Mouse (Mus musculus): ENCODE measurements at regions not wholly inside any gene's neighbourhood (a gene's known extent, or its start where the extent isn't known, plus 50 kb on each side); places are given as distances from the start of the nearest gene placed in this dataset.

GRCm38 (mm10) chr6:126286201-126286600 is 119.5 kb upstream of the Ntf3 start:
- Histone ChIP-seq H3K36me3 (ENCODE audit: control insufficient read depth, insufficient read depth, low read length) (no peaks in the 10 kb centered on the region), H3K4me3 (ENCODE audit: low read depth, low read length) (no peak overlapping the region), H3K27me3 (ENCODE audit: control insufficient read depth, insufficient read depth, low read length) (no peaks in the 10 kb centered on the region), H3K9me3 (ENCODE audit: control insufficient read depth, low read length) (no peaks in the 10 kb centered on the region), H3K27ac (ENCODE audit: low read depth, low read length) (no peak overlapping the region), H3K4me2 (replicated peaks; ENCODE audit: low read depth, low read length) (no peak overlapping the region), H3K4me1 (replicated peaks; ENCODE audit: control insufficient read depth, insufficient read depth, low read length) (no peaks in the 10 kb centered on the region), H3K9ac (ENCODE audit: low read depth, low read length) (no peak overlapping the region)
- DNase-seq (ENCODE audit: low spot score) (no peak), ATAC-seq (ENCODE audit: low FRiP score) (no peak)
- 89% methylated on average over 2 of the region's 2 CpGs for WGBS

- Histone ChIP-seq H3K4me1 (replicated peaks; ENCODE audit: control insufficient read depth, insufficient read depth, low read length) (no peaks in the 10 kb centered on the region), H3K9me3 (ENCODE audit: control insufficient read depth, low read length) (no peaks in the 10 kb centered on the region), H3K4me2 (replicated peaks; ENCODE audit: low read depth, low read length) (no peak overlapping the region), H3K36me3 (ENCODE audit: control insufficient read depth, insufficient read depth, low read length) (no peaks in the 10 kb centered on the region), H3K27me3 (ENCODE audit: control insufficient read depth, insufficient read depth, low read length) (no peaks in the 10 kb centered on the region), H3K4me3 (ENCODE audit: low read depth, low read length) (no peak overlapping the region), H3K27ac (ENCODE audit: low read depth, low read length) (no peak overlapping the region), H3K9ac (ENCODE audit: low read depth, low read length) (no peak overlapping the region)
- WGBS, result 72% methylated on average over 7 of the region's 7 CpGs
- DNase-seq (ENCODE audit: low spot score) (no peak), ATAC-seq (ENCODE audit: low FRiP score) (no peak)
Observed at GRCm38 (mm10) chr6:126284409-126284808, 117.7 kb upstream of the Ntf3 start.

GRCm38 (mm10) chr6:126280352-126280751 is 113.6 kb upstream of the Ntf3 start:
- Histone ChIP-seq H3K4me3 (ENCODE audit: low read depth, low read length) (no peak overlapping the region), H3K36me3 (ENCODE audit: control insufficient read depth, insufficient read depth, low read length) (no peaks in the 10 kb centered on the region), H3K9me3 (ENCODE audit: control insufficient read depth, low read length) (no peaks in the 10 kb centered on the region), H3K9ac (ENCODE audit: low read depth, low read length) (no peak overlapping the region), H3K27me3 (ENCODE audit: control insufficient read depth, insufficient read depth, low read length) (no peaks in the 10 kb centered on the region), H3K4me1 (replicated peaks; ENCODE audit: control insufficient read depth, insufficient read depth, low read length) (no peaks in the 10 kb centered on the region), H3K4me2 (replicated peaks; ENCODE audit: low read depth, low read length) (no peak overlapping the region), H3K27ac (ENCODE audit: low read depth, low read length) (no peak overlapping the region)
- ATAC-seq (ENCODE audit: low FRiP score), result no peak
- DNase-seq (ENCODE audit: low spot score), result no peak
- WGBS, result 92% methylated on average over 3 of the region's 3 CpGs

- no peaks in the 10 kb centered on the region for H3K9me3 ChIP-seq (ENCODE audit: control insufficient read depth, low read length)
- H3K4me2 ChIP-seq (replicated peaks; ENCODE audit: low read depth, low read length), result no peak overlapping the region
- ATAC-seq (ENCODE audit: low FRiP score), result no peak
- no peak overlapping the region for H3K9ac ChIP-seq (ENCODE audit: low read depth, low read length)
- no peak overlapping the region for H3K4me3 ChIP-seq (ENCODE audit: low read depth, low read length)
- WGBS, result 56% methylated on average over 5 of the region's 5 CpGs
- no peak overlapping the region for H3K27ac ChIP-seq (ENCODE audit: low read depth, low read length)
- H3K36me3 ChIP-seq (ENCODE audit: control insufficient read depth, insufficient read depth, low read length), result no peaks in the 10 kb centered on the region
- no peaks in the 10 kb centered on the region for H3K27me3 ChIP-seq (ENCODE audit: control insufficient read depth, insufficient read depth, low read length)
- H3K4me1 ChIP-seq (replicated peaks; ENCODE audit: control insufficient read depth, insufficient read depth, low read length), result no peaks in the 10 kb centered on the region
- DNase-seq (ENCODE audit: low spot score), result no peak
Observed at GRCm38 (mm10) chr6:126245986-126246385, 79.3 kb upstream of the Ntf3 start.

- DNase-seq (ENCODE audit: low spot score), result no peak
- H3K4me1 ChIP-seq (replicated peaks; ENCODE audit: control insufficient read depth, insufficient read depth, low read length), result no peaks in the 10 kb centered on the region
- WGBS, result 78% methylated on average over 3 of the region's 3 CpGs
Observed at GRCm38 (mm10) chr6:126245431-126245830, 78.7 kb upstream of the Ntf3 start.

GRCm38 (mm10) chr6:126242299-126242698 is 75.6 kb upstream of the Ntf3 start:
- no peak for DNase-seq (ENCODE audit: low spot score)
- Histone ChIP-seq H3K4me2 (replicated peaks; ENCODE audit: low read depth, low read length) (no peak overlapping the region), H3K4me3 (ENCODE audit: low read depth, low read length) (no peak overlapping the region), H3K9ac (ENCODE audit: low read depth, low read length) (no peak overlapping the region), H3K27me3 (ENCODE audit: control insufficient read depth, insufficient read depth, low read length) (no peaks in the 10 kb centered on the region), H3K27ac (ENCODE audit: low read depth, low read length) (no peak overlapping the region), H3K36me3 (ENCODE audit: control insufficient read depth, insufficient read depth, low read length) (no peaks in the 10 kb centered on the region), H3K9me3 (ENCODE audit: control insufficient read depth, low read length) (no peaks in the 10 kb centered on the region), H3K4me1 (replicated peaks; ENCODE audit: control insufficient read depth, insufficient read depth, low read length) (no peaks in the 10 kb centered on the region)
- WGBS, result 84% methylated on average over 2 of the region's 2 CpGs
- ATAC-seq (ENCODE audit: low FRiP score), result no peak

More at GRCm38 (mm10) chr6:126245431-126245830, 78.7 kb upstream of the Ntf3 start:
- H3K36me3 ChIP-seq (ENCODE audit: control insufficient read depth, insufficient read depth, low read length), result no peaks in the 10 kb centered on the region
- no peak overlapping the region for H3K4me3 ChIP-seq (ENCODE audit: low read depth, low read length)
- H3K9me3 ChIP-seq (ENCODE audit: control insufficient read depth, low read length), result no peaks in the 10 kb centered on the region
- no peak overlapping the region for H3K27ac ChIP-seq (ENCODE audit: low read depth, low read length)
- H3K9ac ChIP-seq (ENCODE audit: low read depth, low read length), result no peak overlapping the region
- no peak for ATAC-seq (ENCODE audit: low FRiP score)
- H3K4me2 ChIP-seq (replicated peaks; ENCODE audit: low read depth, low read length), result no peak overlapping the region
- no peaks in the 10 kb centered on the region for H3K27me3 ChIP-seq (ENCODE audit: control insufficient read depth, insufficient read depth, low read length)

GRCm38 (mm10) chr6:126240256-126240655 is 73.5 kb upstream of the Ntf3 start:
- H3K4me1 ChIP-seq (replicated peaks; ENCODE audit: control insufficient read depth, insufficient read depth, low read length), result no peaks in the 10 kb centered on the region
- no peak overlapping the region for H3K4me2 ChIP-seq (replicated peaks; ENCODE audit: low read depth, low read length)
- 75% methylated on average over 1 of the region's 1 CpGs for WGBS
- no peaks in the 10 kb centered on the region for H3K36me3 ChIP-seq (ENCODE audit: control insufficient read depth, insufficient read depth, low read length)
- DNase-seq (ENCODE audit: low spot score) (no peak), ATAC-seq (ENCODE audit: low FRiP score) (no peak)
- H3K9me3 ChIP-seq (ENCODE audit: control insufficient read depth, low read length), result no peaks in the 10 kb centered on the region
- H3K27ac ChIP-seq (ENCODE audit: low read depth, low read length), result no peak overlapping the region
- no peak overlapping the region for H3K9ac ChIP-seq (ENCODE audit: low read depth, low read length)
- no peaks in the 10 kb centered on the region for H3K27me3 ChIP-seq (ENCODE audit: control insufficient read depth, insufficient read depth, low read length)
- no peak overlapping the region for H3K4me3 ChIP-seq (ENCODE audit: low read depth, low read length)
